9 mouse cellular contexts compared by ENCODE assay signal in genomic region chr4:114779758-114780546, GRCm38 (mm10). TPM values are rescaled to one million over a fixed set of nuclear protein-coding genes. Genes with fewer than 3 reads are reported as not detected.
A peak's percentile ranks its signal among the peaks of the same experiment; 100 is the strongest.
DNase-seq lines count a peak whose midpoint lies in the region; ATAC-seq and TF ChIP-seq lines count a peak whose summit lies in the region.
"Had no signal": no experiment of that assay in that cellular context is flagged by ENCODE, and none has a peak within 500 bp of the region (broad histone marks: within the 10 kb centered on the region; RNA-seq: fewer than 3 reads in every experiment).

No protein-coding gene starts in this region.

- H3K4me1 ChIP-seq in midbrain, postnatal 0 days (ENCODE audit: insufficient read depth, low read length) = no peaks in the 10 kb centered on the region
- H3K4me1 ChIP-seq in liver, postnatal 0 days (ENCODE audit: insufficient read depth) = no peaks in the 10 kb centered on the region
- peaks cover 6% of the 10 kb centered on the region; the same call in 1 of the 2 replicates for H3K4me1 ChIP-seq in forebrain, embryonic 16.5 days (replicated peaks; ENCODE audit: control insufficient read depth, insufficient read depth, low read length)

- H3K4me2 ChIP-seq in midbrain, postnatal 0 days (ENCODE audit: low read depth, low read length, poor library complexity, severe bottlenecking) = no peak overlapping the region
- H3K4me2 ChIP-seq in liver, postnatal 0 days (ENCODE audit: low read depth, low read length) = no peak overlapping the region
- no peak overlapping the region for H3K4me2 ChIP-seq in forebrain, embryonic 16.5 days (ENCODE audit: low read length)

- TF ChIP-seq CTCF in midbrain, postnatal 0 days (IDR thresholded peaks at IDR 0.05) = no peak
- no peak for TF ChIP-seq CTCF in layer of hippocampus, adult 2 months (conservative IDR thresholded peaks at IDR 0.05)
- no peak for TF ChIP-seq CTCF in liver, postnatal 0 days (IDR thresholded peaks at IDR 0.05; ENCODE audit: low read depth)

- H3K27me3 ChIP-seq in midbrain, postnatal 0 days (ENCODE audit: insufficient read depth, low read length) = no peaks in the 10 kb centered on the region
- H3K27me3 ChIP-seq in liver, postnatal 0 days (ENCODE audit: insufficient read depth, low read length) = no peaks in the 10 kb centered on the region
- H3K27me3 ChIP-seq in forebrain, embryonic 16.5 days (replicated peaks; ENCODE audit: control insufficient read depth, insufficient read depth, low read length) = 0 out of 2 replicates have a peak, but pooled peaks cover 2% of the 10 kb centered on the region

- peak; percentile 24; the same call in 1 of the 2 replicates for ATAC-seq in midbrain, postnatal 0 days (ENCODE audit: low FRiP score)
- ATAC-seq in liver, postnatal 0 days = no peak
- ATAC-seq in forebrain, embryonic 16.5 days = no peak

- H3K9ac ChIP-seq in midbrain, postnatal 0 days (replicated peaks; ENCODE audit: low read length, poor library complexity, severe bottlenecking) = no peak overlapping the region
- no peak overlapping the region for H3K9ac ChIP-seq in liver, postnatal 0 days (replicated peaks)
- no peak overlapping the region for H3K9ac ChIP-seq in forebrain, embryonic 16.5 days (replicated peaks; ENCODE audit: low read depth, low read length)

- DNase-seq in embryo, embryonic 11 days = peak; percentile 57
- peak; percentile 62 for DNase-seq in forelimb bud, embryonic 11.5 days (ENCODE audit: low read depth, low spot score)
- DNase-seq in kidney, postnatal 4 days = peak; percentile 71 to 82
- DNase-seq in midbrain, postnatal 0 days (ENCODE audit: low spot score) = peak; percentile 11
- DNase-seq in layer of hippocampus, adult 2 months (ENCODE audit: low spot score in 2 of 2) = no peak
- DNase-seq in gastrocnemius, postnatal 36 days = no peak
- DNase-seq in liver, postnatal 0 days = no peak

- TF ChIP-seq EP300 in liver, postnatal 0 days (IDR thresholded peaks at IDR 0.05; ENCODE audit: low read depth) = no peak

- no peak overlapping the region for H3K4me3 ChIP-seq in midbrain, postnatal 0 days (ENCODE audit: low read depth, low read length)
- no peak overlapping the region for H3K4me3 ChIP-seq in layer of hippocampus, adult 2 months
- no peak overlapping the region for H3K4me3 ChIP-seq in liver, postnatal 0 days (ENCODE audit: low read depth, low read length)
- H3K4me3 ChIP-seq in forebrain, embryonic 16.5 days (replicated peaks; ENCODE audit: low read length) = no peak overlapping the region

- intact Hi-C loops in gastrocnemius, postnatal 36 days (cut with DNase I) = no loop called here

- WGBS in midbrain, postnatal 0 days = 73% methylated on average over 17 of the region's 17 CpGs
- WGBS in liver, postnatal 0 days (ENCODE audit: insufficient replicate concordance) = 64% methylated on average over 17 of the region's 17 CpGs
- WGBS in forebrain, embryonic 16.5 days = 74% methylated on average over 17 of the region's 17 CpGs

- H3K27ac ChIP-seq in midbrain, postnatal 0 days (ENCODE audit: low read depth, low read length) = no peak overlapping the region
- no peak overlapping the region for H3K27ac ChIP-seq in layer of hippocampus, adult 2 months
- H3K27ac ChIP-seq in liver, postnatal 0 days (ENCODE audit: low read depth) = no peak overlapping the region
- no peak overlapping the region for H3K27ac ChIP-seq in forebrain, embryonic 16.5 days (ENCODE audit: low read length)

- H3K36me3 ChIP-seq in midbrain, postnatal 0 days (ENCODE audit: insufficient read depth, low read length) = no peaks in the 10 kb centered on the region
- no peaks in the 10 kb centered on the region for H3K36me3 ChIP-seq in liver, postnatal 0 days (replicated peaks; ENCODE audit: insufficient read depth, low read length)
- no peaks in the 10 kb centered on the region for H3K36me3 ChIP-seq in forebrain, embryonic 16.5 days (ENCODE audit: control insufficient read depth, insufficient read depth)

- H3K9me3 ChIP-seq in midbrain, postnatal 0 days (ENCODE audit: low read length) = no peaks in the 10 kb centered on the region
- H3K9me3 ChIP-seq in liver, postnatal 0 days (ENCODE audit: low read length) = no peaks in the 10 kb centered on the region
- no peaks in the 10 kb centered on the region for H3K9me3 ChIP-seq in forebrain, embryonic 16.5 days (ENCODE audit: control insufficient read depth, low read length)

RNA-seq across cellular contexts. Expression of gene Gm12830, which starts 41.6 kb away (rescaled TPM):
- total RNA-seq in midbrain, postnatal 0 days (2014; rRNA removed) = not detected in 2 replicates
- polyA plus RNA-seq in midbrain, postnatal 0 days (2015; fragmentation: Nextera tagmentation; extraction: Ambion mirVana) = 0.09 TPM in 1 of 2 replicates, not detected in the other
- total RNA-seq in layer of hippocampus, adult 2 months (2021) = not detected
- not detected for total RNA-seq in gastrocnemius, postnatal 36 days (2021)
- polyA plus RNA-seq in liver, postnatal 0 days (2015; fragmentation: Nextera tagmentation; extraction: Ambion mirVana) = not detected in 2 replicates
- polyA plus RNA-seq in forebrain, embryonic 16.5 days (2015; fragmentation: Nextera tagmentation; extraction: Ambion mirVana) = not detected in 2 replicates
- polyA plus RNA-seq: heart, embryonic 14.5 days had no signal

Comparison
In these comparisons a context has a peak if more than half of its experiments do, and no peak if none do; other contexts are left out.
1. DNase-seq: peak in embryo, embryonic 11 days (single experiment), forelimb bud, embryonic 11.5 days (single experiment), kidney, postnatal 4 days (2 of 2) and midbrain, postnatal 0 days (single experiment); none in layer of hippocampus, adult 2 months (0 of 2), gastrocnemius, postnatal 36 days (0 of 2) and liver, postnatal 0 days (single experiment).